Mouse (Mus musculus): Measurements from ENCODE around the gene Cenpp.

The Cenpp gene

DNA sequence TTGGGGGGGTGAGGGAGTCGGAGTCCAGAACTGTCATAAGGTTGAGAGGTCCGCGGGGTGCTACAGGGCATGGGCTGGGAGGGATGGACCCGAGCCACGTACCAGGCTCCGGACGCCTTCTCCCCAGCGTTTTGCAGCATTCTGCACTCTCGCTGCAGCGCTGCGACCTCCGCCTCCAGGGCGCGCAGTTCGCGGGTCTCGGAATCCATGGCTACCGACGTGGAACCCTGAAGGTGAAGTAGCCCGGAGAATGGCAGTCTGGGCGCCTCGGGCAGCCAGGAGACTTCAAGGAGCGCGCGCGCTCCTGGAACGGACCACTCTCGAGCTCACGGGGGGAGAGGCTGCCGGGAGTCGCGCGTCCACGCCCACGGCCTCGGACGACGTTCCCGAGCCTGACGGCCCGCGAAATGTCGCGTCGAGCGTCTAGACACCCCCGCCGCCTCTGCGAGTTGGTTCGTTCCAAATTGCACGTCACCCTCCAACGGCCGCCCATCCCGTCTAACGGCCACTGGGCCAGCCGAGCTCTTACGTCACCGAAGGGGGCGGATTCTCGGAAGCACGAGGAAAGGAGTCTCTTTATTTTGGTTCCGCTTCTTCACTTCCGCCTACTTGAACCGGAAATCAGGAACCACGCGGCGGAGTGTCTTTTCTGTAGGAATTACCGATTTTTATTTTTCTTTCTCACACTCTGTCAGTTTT is at the start of gene Cenpp, which contains the start of gene Nol8:
TSS of gene Cenpp (minus strand) at position 305 of the 699 bp plus-strand sequence.
TSS of gene Nol8 (plus strand) at position 598 of the 699 bp plus-strand sequence.
- DNase-seq = peak; percentile 99

GRCm38 (mm10) chr13:49691056-49691455 is 38.5 kb upstream of the Cenpp start:
- DNase-seq = no peak

- no peak for DNase-seq
These were observed 31.7 kb upstream of the Cenpp start for GRCm38 (mm10) chr13:49684266-49684665.

- DNase-seq = no peak
These were observed 29.8 kb upstream of the Cenpp start for GRCm38 (mm10) chr13:49682233-49682846.

DNA sequence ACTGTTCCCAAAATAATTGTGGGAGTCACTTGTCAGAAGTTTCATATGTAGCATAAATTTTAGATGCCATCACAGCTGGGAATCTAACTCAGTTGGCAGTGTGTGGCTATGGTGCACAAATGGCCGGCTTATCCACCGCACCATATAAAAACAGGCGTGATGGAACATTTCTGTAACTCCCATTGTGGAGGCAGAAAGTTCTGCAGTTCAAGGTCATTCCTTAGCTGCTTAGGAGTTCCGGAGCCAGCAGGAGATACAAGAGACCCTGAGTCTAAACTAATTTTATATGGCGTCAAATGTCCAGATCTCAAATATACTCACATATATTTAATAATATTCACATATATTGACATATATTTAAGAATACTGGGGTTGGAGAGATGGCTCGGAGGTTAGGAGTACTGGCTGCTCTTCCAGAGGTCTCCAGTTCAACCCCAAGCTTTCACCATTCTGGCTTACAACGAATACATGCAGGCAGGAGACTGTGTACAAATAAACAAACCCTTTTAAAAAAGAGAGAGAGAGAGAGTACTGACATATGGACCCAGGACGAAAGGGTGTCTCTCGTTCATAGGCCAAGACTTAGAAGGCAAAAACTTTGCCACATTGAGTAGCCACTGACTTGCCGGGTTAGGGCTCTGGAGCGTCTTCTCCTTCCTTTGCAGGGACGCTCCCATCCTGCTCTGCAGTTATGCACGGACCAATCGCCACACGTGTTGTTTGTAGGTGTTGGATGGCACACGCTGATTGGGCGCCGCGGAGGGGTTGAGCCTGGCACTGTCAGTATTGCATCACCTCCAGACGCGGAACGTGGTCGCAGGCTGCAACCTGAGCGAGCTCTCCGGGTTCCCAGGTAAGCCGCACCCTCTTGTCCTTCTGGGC is 29.0 kb upstream of the Cenpp start, which contains the start of gene Iars:
TSS of gene Iars (plus strand) at position 750 of the 882 bp plus-strand sequence.
- peak; percentile 100 for DNase-seq

- DNase-seq = no peak
These were observed 25.2 kb upstream of the Cenpp start for GRCm38 (mm10) chr13:49677793-49678192.

GRCm38 (mm10) chr13:49653180-49653541 is 576 bp upstream of the Cenpp start:
- no peak for DNase-seq

DNA sequence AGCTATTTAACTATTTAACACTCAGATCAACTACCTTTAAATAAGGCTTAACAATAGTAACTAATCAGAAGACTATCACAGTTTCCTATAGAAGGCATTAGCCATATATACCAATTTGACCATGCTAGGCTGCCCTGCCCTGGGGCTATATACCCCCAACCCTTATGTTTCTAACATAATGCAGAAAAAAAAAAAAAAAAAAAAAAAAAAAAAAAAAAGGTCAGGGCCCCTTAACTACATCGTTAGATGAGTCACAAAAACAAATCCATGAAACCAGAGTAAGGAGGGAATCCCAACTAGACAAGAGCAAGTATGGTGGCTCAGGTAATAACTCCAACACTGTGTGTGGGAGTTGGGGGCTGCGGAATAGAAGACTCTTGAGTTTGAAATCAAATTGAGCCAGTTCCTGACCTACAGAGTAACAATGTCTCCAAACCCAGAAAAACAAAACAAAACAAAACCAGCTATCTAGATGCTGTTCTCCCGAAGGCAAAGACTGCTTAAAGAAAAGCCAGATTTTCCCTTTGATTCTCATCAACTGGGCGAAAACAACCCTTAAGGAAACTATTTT is 719 bp downstream of the Cenpp start:
- DNase-seq = no peak

DNA sequence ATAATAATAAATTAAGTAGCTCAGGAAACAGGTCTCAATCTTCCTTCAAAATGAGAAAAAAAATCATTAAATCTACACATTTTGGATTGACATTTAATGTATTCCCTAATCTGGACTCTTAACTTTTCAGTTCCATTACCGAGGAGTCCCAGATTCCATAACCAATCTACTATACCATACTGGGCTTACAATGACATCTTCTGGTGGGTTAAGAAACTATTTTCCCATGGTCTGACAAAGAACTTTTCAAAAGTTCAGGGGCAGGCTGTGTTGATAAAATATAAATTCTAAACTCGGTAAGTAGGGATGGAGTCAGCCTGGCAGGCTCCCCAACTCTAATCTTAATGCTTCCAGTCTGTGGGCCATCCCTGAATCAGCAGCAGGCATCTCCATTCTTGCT is 1.4 kb downstream of the Cenpp start:
- no peak for DNase-seq

GRCm38 (mm10) chr13:49646019-49646418 is 6.6 kb downstream of the Cenpp start:
- DNase-seq = no peak

DNA sequence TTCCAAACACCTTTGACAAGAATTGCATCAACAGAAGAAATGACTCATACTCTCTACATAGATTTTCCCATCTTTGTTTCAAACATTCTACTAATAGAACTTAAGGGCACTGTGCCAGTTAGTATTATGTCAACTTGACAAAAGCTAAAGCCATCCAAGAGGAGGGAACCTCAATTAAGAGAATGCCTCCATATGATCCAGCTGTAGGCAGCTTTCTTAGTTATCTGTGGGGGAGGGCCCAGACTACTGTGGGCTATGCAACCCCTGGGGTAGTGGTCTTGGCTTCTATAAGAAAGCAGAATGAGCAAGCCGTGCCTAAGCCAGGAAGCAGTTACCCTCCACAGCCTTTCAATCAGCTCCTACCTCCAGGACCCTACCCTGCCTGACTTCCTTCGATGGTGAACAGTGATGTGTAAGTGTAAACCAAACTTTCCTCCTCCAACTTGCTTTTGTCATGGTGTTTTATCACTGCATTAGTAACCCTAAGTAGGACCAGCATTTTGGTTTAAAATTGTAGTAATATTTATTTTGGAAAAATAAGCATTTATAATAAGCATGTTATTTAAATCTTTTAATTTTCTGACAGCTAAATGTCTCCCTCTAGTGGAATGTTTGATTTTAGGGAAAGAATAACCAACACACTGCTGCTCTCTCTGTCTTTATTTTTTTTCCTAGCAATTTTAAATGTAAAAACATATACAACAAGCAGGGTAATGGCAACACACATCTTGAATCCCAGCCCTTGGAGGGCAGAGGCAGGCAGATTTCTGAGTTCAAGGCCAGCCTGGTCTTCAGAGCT is 7.7 kb downstream of the Cenpp start:
- peak; percentile 9 for DNase-seq

GRCm38 (mm10) chr13:49643669-49644362 is 8.8 kb downstream of the Cenpp start:
- DNase-seq = no peak

DNA sequence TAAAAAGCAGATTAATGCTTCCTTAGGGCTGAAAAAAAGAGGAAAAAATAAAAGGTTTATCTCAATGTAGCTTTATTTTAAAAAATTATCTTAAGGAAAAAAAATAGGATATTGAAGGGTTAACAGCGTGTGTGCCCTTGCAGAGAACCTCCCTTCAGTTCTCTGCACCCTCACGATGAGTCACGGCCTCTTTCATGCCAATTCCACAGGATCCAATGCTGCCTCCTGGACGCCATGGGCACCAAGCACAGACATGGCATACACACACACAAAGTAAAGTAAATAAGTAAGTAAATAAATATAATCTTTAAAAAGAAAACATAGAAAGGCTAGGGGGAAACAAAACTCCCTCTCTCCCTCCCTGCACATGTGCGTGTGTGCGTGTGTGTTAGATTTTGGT is 9.9 kb downstream of the Cenpp start:
- DNase-seq = no peak

DNA sequence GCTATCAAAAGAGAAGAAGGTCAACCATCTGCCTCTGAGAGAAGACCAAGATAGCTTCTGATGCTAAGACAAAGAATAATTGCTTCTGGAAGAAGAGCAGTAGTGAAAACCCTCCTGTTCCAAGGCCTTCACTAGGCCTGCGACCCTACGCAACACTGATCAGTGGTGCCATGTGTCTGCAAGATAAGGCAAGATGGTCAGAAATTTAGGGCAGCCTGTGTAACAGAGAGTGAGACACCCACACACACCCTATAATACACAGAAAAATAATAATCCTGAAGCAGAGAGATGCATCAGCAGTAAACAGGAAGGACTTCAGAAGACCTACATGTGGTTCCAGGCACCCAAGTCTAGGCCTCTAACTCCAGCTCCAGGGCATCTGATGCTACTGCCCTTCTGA is 12.6 kb downstream of the Cenpp start:
- no peak for DNase-seq

- no peak for DNase-seq
These were observed 23.5 kb downstream of the Cenpp start for GRCm38 (mm10) chr13:49629076-49629475.

DNA sequence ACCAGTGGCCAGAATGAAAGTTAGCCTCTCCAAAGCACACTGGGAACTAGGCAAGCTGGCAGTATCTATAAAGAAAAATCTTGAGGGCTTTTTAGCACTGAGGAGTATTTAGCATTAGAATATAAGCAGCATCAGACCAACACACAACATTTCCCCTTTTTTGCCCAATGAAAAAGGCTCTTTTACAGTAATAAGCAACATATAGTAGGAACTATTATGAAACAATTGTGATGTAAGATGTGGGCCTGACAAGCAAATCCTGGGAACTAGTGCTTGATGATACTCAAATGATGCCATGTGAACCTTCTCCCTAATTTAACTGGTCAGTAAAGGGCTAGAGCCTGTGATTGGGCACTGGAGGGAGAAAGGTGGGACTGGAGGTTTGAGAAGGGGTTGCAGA is 24.4 kb downstream of the Cenpp start:
- DNase-seq = no peak

DNA sequence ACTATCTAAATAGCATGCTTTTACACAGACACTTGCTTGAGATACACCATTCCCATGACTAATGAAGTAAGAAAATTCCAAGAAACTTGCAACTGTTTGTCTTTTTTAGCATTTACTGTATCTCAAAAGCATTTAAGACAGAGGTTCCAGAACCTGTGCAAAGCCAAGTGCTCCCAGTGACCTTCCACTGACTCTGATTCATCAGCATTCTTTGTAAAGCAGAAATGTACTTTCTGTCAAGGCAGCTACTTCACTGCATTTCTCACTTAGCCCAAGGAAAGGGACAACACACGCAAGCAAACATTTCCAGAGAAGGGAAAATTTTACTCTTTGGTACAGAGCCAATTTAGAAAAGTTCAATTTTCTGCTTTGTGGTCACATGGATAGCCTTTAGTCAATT is 29.4 kb downstream of the Cenpp start:
- no peak for DNase-seq

DNA sequence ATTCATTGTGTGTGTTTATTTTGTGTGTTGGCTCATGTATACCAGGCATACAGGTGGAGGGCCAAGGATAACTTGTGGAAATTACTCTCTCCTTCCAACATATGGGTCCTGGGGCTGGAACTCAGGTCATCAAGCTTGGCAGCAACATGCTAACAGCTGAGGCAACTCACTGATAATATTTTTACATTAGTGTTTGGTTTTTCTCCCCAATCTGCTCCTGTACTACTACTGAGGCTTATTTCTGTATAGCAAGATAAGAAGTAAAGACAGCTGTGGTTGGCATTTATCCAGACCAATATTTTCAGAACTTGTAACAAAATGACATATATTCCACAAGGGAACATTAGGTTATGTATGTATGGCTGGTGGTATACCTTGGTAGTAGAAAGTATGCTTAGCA is 34.2 kb downstream of the Cenpp start:
- DNase-seq = no peak

- DNase-seq = no peak
These were observed 35.6 kb downstream of the Cenpp start for GRCm38 (mm10) chr13:49617021-49617420.

GRCm38 (mm10) chr13:49608589-49609322 is 43.8 kb downstream of the Cenpp start:
- no peak for DNase-seq

- no peak for DNase-seq
These were observed 44.9 kb downstream of the Cenpp start, which contains the start of gene Ogn for GRCm38 (mm10) chr13:49607714-49608113. Ogn (plus strand) TSS chr13:49608046.
